Mouse (Mus musculus): ENCODE results near the gene Snrpa. TPM values are rescaled to one million over a fixed set of nuclear protein-coding genes. Genes with fewer than 3 reads are reported as not detected.

The Snrpa gene
- 391 and 412 TPM in 2 replicates for polyA plus RNA-seq (2012; rRNA removed)

GRCm38 (mm10) chr7:27195681-27196611, at the start of gene Snrpa, which contains the start of gene BC024978:
Gene Snrpa (minus strand): TSS chr7:27196271.
Gene BC024978 (plus strand): TSS chr7:27195781.

GRCm38 (mm10) chr7:27232781-27233281, 36.8 kb upstream of the Snrpa start, which contains the start of gene Coq8b:
Gene Coq8b (plus strand): TSS chr7:27233023.

GRCm38 (mm10) chr7:27228281-27228821, 32.3 kb upstream of the Snrpa start, which contains the start of gene Itpkc:
Gene Itpkc (minus strand): TSS chr7:27228661.

GRCm38 (mm10) chr7:27180837-27181695, 15.0 kb downstream of the Snrpa start, which contains the start of the genes Gm21983 and Mia:
Gene Gm21983 (minus strand): TSS chr7:27181086.
Gene Mia (minus strand): TSS chr7:27181157.

GRCm38 (mm10) chr7:27178324-27179216, 17.5 kb downstream of the Snrpa start, which contains the start of gene Rab4b:
Gene Rab4b (minus strand): TSS chr7:27178896.

GRCm38 (mm10) chr7:27166614-27167474, 29.2 kb downstream of the Snrpa start, which contains the start of gene Egln2:
Gene Egln2 (minus strand): TSS chr7:27166802.

GRCm38 (mm10) chr7:27153205-27153764, 42.8 kb downstream of the Snrpa start, which contains the start of gene Cyp2t4:
Gene Cyp2t4 (plus strand): TSS chr7:27153714.

Other genes with a start within 250 kb of the Snrpa start
- not detected in 2 replicates for gene Cyp2a12, start 167.2 kb downstream of the Snrpa start, polyA plus RNA-seq (2012; rRNA removed)
- gene Cyp2f2, start 76.4 kb downstream of the Snrpa start, polyA plus RNA-seq (2012; rRNA removed) = 3.6 TPM in 1 of 2 replicates, not detected in the other
- gene Cyp2t4, start 42.6 kb downstream of the Snrpa start, polyA plus RNA-seq (2012; rRNA removed) = not detected in 2 replicates
- 113 and 115 TPM in 2 replicates for gene Egln2, start 29.5 kb downstream of the Snrpa start, polyA plus RNA-seq (2012; rRNA removed)
- gene Rab4b, start 17.4 kb downstream of the Snrpa start, polyA plus RNA-seq (2012; rRNA removed) = 76.1 and 88.2 TPM in 2 replicates
- 0.36 and 0.84 TPM in 2 replicates for gene Gm21983, start 15.2 kb downstream of the Snrpa start, polyA plus RNA-seq (2012; rRNA removed)
- 20.8 and 75.8 TPM in 2 replicates for gene Mia, start 15.1 kb downstream of the Snrpa start, polyA plus RNA-seq (2012; rRNA removed)
- gene BC024978, start 490 bp downstream of the Snrpa start, polyA plus RNA-seq (2012; rRNA removed) = 9.2 and 9.6 TPM in 2 replicates
- gene Itpkc, start 32.4 kb upstream of the Snrpa start, polyA plus RNA-seq (2012; rRNA removed) = 12.6 and 13.0 TPM in 2 replicates
- gene Coq8b, start 36.8 kb upstream of the Snrpa start, polyA plus RNA-seq (2012; rRNA removed) = 42.3 and 43.1 TPM in 2 replicates
- 95.3 and 97.1 TPM in 2 replicates for gene Numbl, start 62.2 kb upstream of the Snrpa start, polyA plus RNA-seq (2012; rRNA removed)
- 23.4 and 35.0 TPM in 2 replicates for gene Ltbp4, start 141.4 kb upstream of the Snrpa start, polyA plus RNA-seq (2012; rRNA removed)
- 139 and 156 TPM in 2 replicates for gene Shkbp1, start 159.7 kb upstream of the Snrpa start, polyA plus RNA-seq (2012; rRNA removed)
- gene Gm20479, start 161.1 kb upstream of the Snrpa start, polyA plus RNA-seq (2012; rRNA removed) = not detected in 2 replicates

Measured in central nervous system, embryonic 14 days (tissue).